Mouse (Mus musculus) Patski (cell line): ENCODE measurements around the gene Tmem169. TPM values are rescaled to one million over a fixed set of nuclear protein-coding genes. Genes with fewer than 3 reads are reported as not detected.

Experiments
- ATAC-seq: fragments of 100-300 bp; one replicate; pipeline ENCODE4 v1.8.0; 2021
- CTCF ChIA-PET: fragments of 350-600 bp; sonication (Branson Sonifier 250); formaldehyde crosslinking; loops from one replicate; lab custom pipeline; 2022; ENCODE audit warnings: inconsistent platforms; lab: Charles Lee
- POLR2A ChIA-PET: fragments of 350-600 bp; sonication (Branson Sonifier 250); formaldehyde crosslinking; loops from one replicate; lab custom pipeline; 2022; ENCODE audit warnings: antibody characterized with exemption, inconsistent platforms; lab: Charles Lee
- DNase-seq: peaks from one replicate; pipeline ENCODE4 v3.0.0-alpha.2; 2011; ENCODE audit warnings: low read depth, low spot score
- H3K27me3 ChIP-seq: fragments of 371-371 bp; one replicate; pipeline ENCODE4 v1.5.1; 2021
- CTCF ChIP-seq: fragments of 100-300 bp; IDR thresholded peaks from one replicate; pipeline ENCODE4 v1.5.1; 2021
- in situ Hi-C: fragments of 300-500 bp; cut with MboI; formaldehyde crosslinking; loops from 3 replicates; pipeline ENCODE4 v1.11.1; 2018; ENCODE audit warnings: low pct_unique_long_range_greater_than_20kb, mixed read lengths
- polyA plus RNA-seq: library from polyadenylated mRNA; unstranded; gene quantifications from one replicate; pipeline ENCODE4 v1.2.3, GENCODE M21; 2021

Gene Tmem169
- polyA plus RNA-seq, 1 experiment from 2014 or later: 1.4 TPM

- CTCF ChIA-PET: no interaction called here
- no peak for TF ChIP-seq CTCF
- DNase-seq (no peak), ATAC-seq (no peak)
- no peaks in the 10 kb centered on the region for H3K27me3 ChIP-seq
- in situ Hi-C loops: loop anchor here (10.0 to 25.0 kb wide), 3 partner anchors 258 to 1495 kb away; partner anchors contain the start of genes Ankar and Rpl37a
- POLR2A ChIA-PET: no interaction called here
These were observed 32.7 kb downstream of the Tmem169 start for GRCm38 (mm10) chr1:72316901-72317300.

GRCm38 (mm10) chr1:72320759-72321158, 36.6 kb downstream of the Tmem169 start:
- ChIA-PET CTCF (no interaction called here), POLR2A (interaction anchor here (0.6 kb wide), 1 partner anchor 283 kb away, joined by 3 read pairs; no protein-coding TSS in a partner anchor)
- ATAC-seq (no peak), DNase-seq (no peak)
- H3K27me3 ChIP-seq: no peaks in the 10 kb centered on the region
- TF ChIP-seq CTCF: no peak
- in situ Hi-C loops: loop anchor here (25.0 kb wide), 2 partner anchors 392 to 1492 kb away; partner anchors contain the start of genes Ankar and Rpl37a

GRCm38 (mm10) chr1:72323248-72323647, 39.1 kb downstream of the Tmem169 start:
- POLR2A ChIA-PET: no interaction called here
- no peak for TF ChIP-seq CTCF
- no peak for ATAC-seq
- CTCF ChIA-PET: interaction anchor here (0.9 to 1.0 kb wide), 2 partner anchors 13 to 20 kb away, joined by 3 read pairs; no protein-coding TSS in a partner anchor
- no peaks in the 10 kb centered on the region for H3K27me3 ChIP-seq
- in situ Hi-C loops: loop anchor here (25.0 kb wide), 2 partner anchors 389 to 1489 kb away; partner anchors contain the start of genes Ankar and Rpl37a
- DNase-seq: no peak

DNA sequence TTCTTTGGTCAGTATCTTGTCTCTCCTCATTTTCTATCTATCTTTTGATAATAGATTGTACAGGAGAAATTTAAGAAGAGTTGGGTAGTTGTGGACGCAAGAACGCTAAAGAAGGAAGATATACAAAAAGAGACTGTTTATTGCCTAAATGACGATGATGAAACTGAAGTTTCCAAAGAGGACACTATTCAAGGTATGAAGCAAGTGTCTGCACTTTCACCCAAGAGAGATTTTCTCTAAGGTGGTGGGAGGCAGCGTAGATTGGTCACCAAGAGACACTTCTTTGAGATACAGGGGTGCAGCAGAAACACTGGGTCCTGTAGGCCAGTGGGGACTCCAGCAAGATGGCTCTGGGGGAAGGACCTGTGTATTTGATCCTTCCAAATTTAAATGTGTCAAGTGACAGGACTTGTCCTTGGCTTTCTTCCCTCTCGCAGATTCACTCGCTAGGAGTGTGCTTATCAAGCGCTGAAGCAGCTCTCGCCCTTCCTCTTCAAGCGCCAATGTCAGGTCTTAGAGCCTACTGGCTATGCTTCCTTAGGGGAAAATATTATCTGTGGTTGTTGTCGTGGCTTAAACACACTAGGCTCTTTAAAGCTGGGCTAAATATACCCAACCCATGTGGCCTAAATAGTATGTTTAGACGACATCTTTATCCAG, 42.1 kb downstream of the Tmem169 start:
- CTCF ChIA-PET: no interaction called here
- no peak for DNase-seq
- POLR2A ChIA-PET: no interaction called here

DNA sequence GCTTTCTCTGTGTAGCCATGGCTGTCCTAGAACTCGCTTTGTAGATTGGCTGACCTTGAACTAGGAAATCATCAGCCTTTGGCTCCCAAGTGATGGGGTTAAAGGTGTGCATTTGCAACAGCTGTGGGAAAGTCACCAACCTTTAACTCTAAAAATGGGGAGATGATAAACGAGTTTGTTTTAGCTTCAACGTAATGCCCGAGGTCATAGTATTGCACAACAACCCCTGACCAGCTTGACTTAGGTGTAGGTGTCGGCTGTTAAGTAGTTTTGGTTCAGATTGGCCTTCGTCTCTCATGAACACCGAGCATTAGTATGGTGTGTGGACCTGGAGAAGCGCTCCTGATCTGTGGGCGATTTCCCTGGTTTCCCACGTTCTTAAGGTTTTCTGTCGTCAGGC, 50.6 kb downstream of the Tmem169 start:
- no peak for TF ChIP-seq CTCF
- DNase-seq (no peak), ATAC-seq (no peak)
- in situ Hi-C loops: no loop called here
- H3K27me3 ChIP-seq: no peaks in the 10 kb centered on the region
- POLR2A ChIA-PET: no interaction called here
- CTCF ChIA-PET: no interaction called here

More for the DNA sequence above, 42.1 kb downstream of the Tmem169 start:
- H3K27me3 ChIP-seq: no peaks in the 10 kb centered on the region
- no peak for ATAC-seq
- in situ Hi-C loops: no loop called here
- no peak for TF ChIP-seq CTCF

GRCm38 (mm10) chr1:72336780-72337179, 52.6 kb downstream of the Tmem169 start:
- ChIA-PET CTCF (interaction anchor here (0.8 to 1.3 kb wide), 3 partner anchors 8 to 13 kb away, joined by 3 read pairs; no protein-coding TSS in a partner anchor), POLR2A (no interaction called here)
- no peak for ATAC-seq
- TF ChIP-seq CTCF: no peak
- DNase-seq: no peak
- no peaks in the 10 kb centered on the region for H3K27me3 ChIP-seq
- in situ Hi-C loops: no loop called here

GRCm38 (mm10) chr1:72338341-72338740, 54.2 kb downstream of the Tmem169 start:
- ATAC-seq: no peak
- ChIA-PET CTCF (interaction anchor here (1.0 kb wide), 1 partner anchor 13 kb away, joined by 3 read pairs; no protein-coding TSS in a partner anchor), POLR2A (interaction anchor here (1.2 kb wide), 1 partner anchor 10 kb away, joined by 3 read pairs; no protein-coding TSS in a partner anchor)
- TF ChIP-seq CTCF: no peak
- in situ Hi-C loops: no loop called here
- no peak for DNase-seq
- no peaks in the 10 kb centered on the region for H3K27me3 ChIP-seq

DNA sequence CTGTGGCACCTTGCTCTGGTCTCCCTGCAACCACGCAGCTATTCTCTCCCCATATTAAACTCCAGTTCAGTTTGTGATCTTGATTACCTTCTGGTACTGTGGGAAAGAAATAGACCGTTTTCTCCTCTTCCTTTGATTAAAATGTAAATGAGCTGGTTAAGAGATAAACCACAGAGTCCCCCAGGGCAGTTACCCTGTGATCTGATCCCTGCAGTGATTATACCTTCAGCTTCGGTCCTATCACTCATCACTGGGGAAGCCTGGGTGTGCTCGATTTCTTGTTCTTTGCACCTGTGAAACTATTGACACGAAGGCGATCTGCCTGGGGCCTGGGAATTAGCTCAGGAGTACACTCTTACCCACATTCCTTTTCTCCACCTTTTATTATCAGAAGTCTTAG, 63.7 kb downstream of the Tmem169 start:
- in situ Hi-C loops: no loop called here
- no peaks in the 10 kb centered on the region for H3K27me3 ChIP-seq
- no peak for ATAC-seq
- TF ChIP-seq CTCF: no peak
- ChIA-PET CTCF (no interaction called here), POLR2A (interaction anchor here (0.9 kb wide), 1 partner anchor 9 kb away, joined by 3 read pairs; no protein-coding TSS in a partner anchor)
- no peak for DNase-seq

Other genes starting within 250 kb of the Tmem169 start
- gene Mreg, start 72.1 kb upstream of the Tmem169 start, polyA plus RNA-seq: 0.74 TPM
- gene Pecr, start 55 bp upstream of the Tmem169 start, polyA plus RNA-seq: 27.2 TPM
- gene Xrcc5, start 23.1 kb downstream of the Tmem169 start, polyA plus RNA-seq: 38.5 TPM